Mouse (Mus musculus) myocyte (in vitro differentiated cells): Measurements from ENCODE around the gene Wsb1.

Experiments used
- CEBPB ChIP-seq: IDR thresholded peaks from 2 replicates; pipeline ENCODE4 v1.6.1; 2011; ENCODE audit warnings: mild to moderate bottlenecking, moderate library complexity; ENCODE audit not compliant: poor library complexity, insufficient read depth, severe bottlenecking
- E2F4 ChIP-seq: IDR thresholded peaks from one replicate; pipeline ENCODE4 v1.6.1; 2011; ENCODE audit warnings: mild to moderate bottlenecking, control low read depth, moderate library complexity; ENCODE audit not compliant: insufficient read depth
- MAX ChIP-seq: IDR thresholded peaks from one replicate; pipeline ENCODE4 v1.6.1; 2011; ENCODE audit warnings: low read depth, mild to moderate bottlenecking, control low read depth
- MYOD1 ChIP-seq, 3 experiments: IDR thresholded peaks; one replicate each; pipeline ENCODE4 v1.6.1; 2011; ENCODE audit warnings: control low read depth in 2 of 3, low read depth in 2 of 3, mild to moderate bottlenecking in 2 of 3, moderate library complexity in 1 of 3; ENCODE audit not compliant: insufficient read length in 2 of 3, control insufficient read depth in 1 of 3
- POLR2A ChIP-seq: IDR thresholded peaks from one replicate; pipeline ENCODE4 v1.6.1; 2011; ENCODE audit warnings: low read depth, mild to moderate bottlenecking, control low read depth, moderate library complexity; ENCODE audit not compliant: insufficient read length
- REST ChIP-seq: IDR thresholded peaks from one replicate; pipeline ENCODE4 v1.6.1; 2011; ENCODE audit warnings: mild to moderate bottlenecking, control low read depth, moderate library complexity; ENCODE audit not compliant: insufficient read depth, insufficient read length
- TCF12 ChIP-seq: IDR thresholded peaks from one replicate; pipeline ENCODE4 v1.6.1; 2011; ENCODE audit warnings: mild to moderate bottlenecking, control low read depth; ENCODE audit not compliant: poor library complexity, insufficient read depth, severe bottlenecking

DNA sequence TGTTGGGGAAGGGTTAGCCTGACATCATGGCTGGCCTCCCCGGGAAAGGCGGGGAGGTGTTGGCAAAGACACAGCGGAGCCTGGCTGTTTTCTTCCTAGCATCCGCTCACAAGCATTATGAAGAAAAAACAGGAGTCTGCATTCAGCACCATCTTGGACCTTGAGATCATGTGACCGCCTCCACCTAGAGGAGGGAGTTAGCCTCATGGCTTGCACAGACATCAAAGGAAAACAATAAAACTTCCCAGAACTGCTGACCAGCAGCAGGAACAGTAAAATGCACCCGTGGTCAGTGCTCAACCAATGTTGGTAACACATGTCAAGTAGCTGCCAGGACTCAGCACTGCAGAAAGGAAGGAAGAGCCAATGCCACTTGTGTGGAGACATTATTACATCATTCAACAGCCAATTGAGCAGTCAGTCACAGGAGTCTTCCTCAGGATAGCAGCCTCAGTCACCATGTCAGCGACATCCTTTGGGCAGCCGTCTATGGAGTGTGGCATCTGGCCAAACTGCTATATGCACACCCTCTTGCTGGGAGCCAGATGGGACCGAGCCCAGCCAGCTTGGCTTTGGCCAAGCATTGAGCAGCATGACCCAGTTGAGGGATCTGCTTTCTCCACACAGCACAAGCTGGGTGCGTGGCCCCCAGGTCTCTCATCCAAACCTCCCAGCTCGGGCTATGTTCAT lies 24.8 kb downstream of the Wsb1 start:
- TF ChIP-seq MAX = no peak
- no peak for TF ChIP-seq POLR2A
- no peak for TF ChIP-seq E2F4
- no peak for TF ChIP-seq TCF12
- TF ChIP-seq REST = no peak
- TF ChIP-seq CEBPB = no peak
- no peak for TF ChIP-seq MYOD1 (IDR thresholded peaks at IDR 0.05; ENCODE audit: control insufficient read depth in 1 of 3, insufficient read length in 2 of 3, low read depth in 2 of 3)
